Mouse (Mus musculus): ENCODE data around the gene Glg1.
"Not testable (repeated sequence)": the region's sequence is repeated elsewhere in the genome, so short reads cannot be mapped to it uniquely, and the experiment has no call there.

The Glg1 gene

GRCm38 (mm10) chr8:111258631-111259407 is at the start of gene Glg1:
Gene Glg1, minus strand, starts transcription at chr8:111259216.
- peak; percentile 84 for DNase-seq (ENCODE audit: low read depth, low spot score)

GRCm38 (mm10) chr8:111305031-111305730 is 46.2 kb upstream of the Glg1 start:
- no peak for DNase-seq (ENCODE audit: low read depth, low spot score)

- no peak for DNase-seq (ENCODE audit: low read depth, low spot score)
These were observed 45.3 kb upstream of the Glg1 start for GRCm38 (mm10) chr8:111304359-111304758.

GRCm38 (mm10) chr8:111303076-111303803 is 44.2 kb upstream of the Glg1 start:
- DNase-seq (ENCODE audit: low read depth, low spot score), result not testable (repeated sequence)

GRCm38 (mm10) chr8:111300597-111301546 is 41.9 kb upstream of the Glg1 start:
- DNase-seq (ENCODE audit: low read depth, low spot score), result no peak

- peak; percentile 96 for DNase-seq (ENCODE audit: low read depth, low spot score)
These were observed 41.0 kb upstream of the Glg1 start, which contains the start of gene Rfwd3 for GRCm38 (mm10) chr8:111299821-111300568. Gene Rfwd3, minus strand, starts transcription at chr8:111300222.

- DNase-seq (ENCODE audit: low read depth, low spot score), result no peak
These were observed 40.4 kb upstream of the Glg1 start for GRCm38 (mm10) chr8:111299363-111299820.

- DNase-seq (ENCODE audit: low read depth, low spot score), result no peak
These were observed 39.0 kb upstream of the Glg1 start for GRCm38 (mm10) chr8:111298011-111298410.

- DNase-seq (ENCODE audit: low read depth, low spot score), result no peak
These were observed 32.7 kb upstream of the Glg1 start for GRCm38 (mm10) chr8:111291733-111292132.

GRCm38 (mm10) chr8:111290586-111290985 is 31.6 kb upstream of the Glg1 start:
- DNase-seq (ENCODE audit: low read depth, low spot score), result no peak

GRCm38 (mm10) chr8:111285603-111286002 is 26.6 kb upstream of the Glg1 start:
- no peak for DNase-seq (ENCODE audit: low read depth, low spot score)

- DNase-seq (ENCODE audit: low read depth, low spot score), result no peak
These were observed 23.1 kb upstream of the Glg1 start for GRCm38 (mm10) chr8:111282093-111282492.

- DNase-seq (ENCODE audit: low read depth, low spot score), result no peak
These were observed 9.3 kb upstream of the Glg1 start for GRCm38 (mm10) chr8:111268277-111268676.

- DNase-seq (ENCODE audit: low read depth, low spot score), result not testable (repeated sequence)
These were observed 7.1 kb upstream of the Glg1 start for GRCm38 (mm10) chr8:111266161-111266560.

- no peak for DNase-seq (ENCODE audit: low read depth, low spot score)
These were observed 5.7 kb upstream of the Glg1 start for GRCm38 (mm10) chr8:111264693-111265220.

GRCm38 (mm10) chr8:111261981-111262381 is 3.0 kb upstream of the Glg1 start:
- no peak for DNase-seq (ENCODE audit: low read depth, low spot score)

GRCm38 (mm10) chr8:111260251-111260650 is 1.2 kb upstream of the Glg1 start:
- no peak for DNase-seq (ENCODE audit: low read depth, low spot score)

GRCm38 (mm10) chr8:111259408-111259741 is 359 bp upstream of the Glg1 start:
- no peak for DNase-seq (ENCODE audit: low read depth, low spot score)

GRCm38 (mm10) chr8:111258010-111258630 is 896 bp downstream of the Glg1 start:
- no peak for DNase-seq (ENCODE audit: low read depth, low spot score)

Data from brain, embryonic 18.5 days (tissue).